ENCODE assay signal across 12 mouse cellular contexts in genomic region chr2:131538341-131538740, GRCm38 (mm10). TPM values are rescaled to one million over a fixed set of nuclear protein-coding genes. Genes with fewer than 3 reads are reported as not detected.
DNase-seq lines count a peak whose midpoint lies in the region; ATAC-seq lines count a peak whose summit lies in the region.
"Had no signal": no experiment of that assay in that cellular context is flagged by ENCODE, and none has a peak within 500 bp of the region (broad histone marks: within the 10 kb centered on the region; RNA-seq: fewer than 3 reads in every experiment).

No protein-coding gene starts in this region.

- H3K27ac ChIP-seq in midbrain, embryonic 11.5 days (ENCODE audit: low read depth, low read length): no peak overlapping the region
- H3K27ac ChIP-seq: embryonic facial prominence, embryonic 15.5 days had no signal

- no peaks in the 10 kb centered on the region for H3K27me3 ChIP-seq in midbrain, embryonic 11.5 days (ENCODE audit: control insufficient read depth, insufficient read depth, low read length)
- H3K27me3 ChIP-seq: embryonic facial prominence, embryonic 15.5 days; Patski had no signal

- 85% methylated on average over 7 of the region's 7 CpGs for WGBS in midbrain, embryonic 11.5 days

- no peak for ATAC-seq in midbrain, embryonic 11.5 days (ENCODE audit: low FRiP score)
- ATAC-seq: Patski had no signal

- H3K4me2 ChIP-seq in midbrain, embryonic 11.5 days: no peak overlapping the region
- H3K4me2 ChIP-seq: embryonic facial prominence, embryonic 15.5 days had no signal

- H3K36me3 ChIP-seq in midbrain, embryonic 11.5 days (ENCODE audit: control insufficient read depth, insufficient read depth, low read length): no peaks in the 10 kb centered on the region
- H3K36me3 ChIP-seq: embryonic facial prominence, embryonic 15.5 days had no signal

- peak; percentile 67 to 80 for DNase-seq in cerebellum, postnatal 14 days
- no peak for DNase-seq in cerebellum, adult 9-11 months
- peak; percentile 65 for DNase-seq in ovary, postnatal 36 days (ENCODE audit: low spot score)
- DNase-seq in ovary, postnatal 10 days (ENCODE audit: low spot score): no peak
- DNase-seq in heart, postnatal 4 days: peak; percentile 80
- no peak for DNase-seq in natural killer cell, adult 2 months (ENCODE audit: low spot score in 2 of 2)
- no peak for DNase-seq in midbrain, embryonic 11.5 days (ENCODE audit: low spot score, missing footprints)
- no peak for DNase-seq in cerebellum, postnatal 4 days (ENCODE audit: low spot score in 2 of 2)
- DNase-seq: gastrocnemius, postnatal 14 days; liver had no signal

- H3K4me3 ChIP-seq in midbrain, embryonic 11.5 days (ENCODE audit: low read depth, low read length): no peak overlapping the region
- H3K4me3 ChIP-seq: embryonic facial prominence, embryonic 15.5 days had no signal

- H3K9ac ChIP-seq in midbrain, embryonic 11.5 days (ENCODE audit: low read length): no peak overlapping the region
- H3K9ac ChIP-seq: embryonic facial prominence, embryonic 15.5 days had no signal

- H3K4me1 ChIP-seq in midbrain, embryonic 11.5 days (ENCODE audit: control insufficient read depth, insufficient read depth, low read length): no peaks in the 10 kb centered on the region
- H3K4me1 ChIP-seq: embryonic facial prominence, embryonic 15.5 days had no signal

- no peaks in the 10 kb centered on the region for H3K9me3 ChIP-seq in midbrain, embryonic 11.5 days (ENCODE audit: control insufficient read depth, low read length)
- H3K9me3 ChIP-seq: embryonic facial prominence, embryonic 15.5 days had no signal

RNA-seq across cellular contexts. Expression of gene Adra1d, which starts 23.7 kb away (rescaled TPM):
- total RNA-seq in heart, postnatal 4 days (2021): 1 to 10 TPM; 2.8 to 3.8 TPM
- polyA plus RNA-seq in midbrain, embryonic 11.5 days (2014; fragmentation: Nextera tagmentation; extraction: Ambion mirVana): 0.19 and 0.34 TPM in 2 replicates

RNA-seq across cellular contexts. Expression of gene Smox, which starts 47.0 kb away (rescaled TPM):
- total RNA-seq in heart, postnatal 4 days (2021): 10 to 100 TPM; 33.7 to 35.2 TPM
- polyA plus RNA-seq in midbrain, embryonic 11.5 days (2014; fragmentation: Nextera tagmentation; extraction: Ambion mirVana): 26.2 and 26.9 TPM in 2 replicates

Comparison
In these comparisons a context has a peak if more than half of its experiments do, and no peak if none do; other contexts are left out.
1. DNase-seq: peak in cerebellum, postnatal 14 days (2 of 2), ovary, postnatal 36 days (single experiment) and heart, postnatal 4 days (single experiment); none in cerebellum, adult 9-11 months (single experiment), ovary, postnatal 10 days (single experiment), natural killer cell, adult 2 months (0 of 2), midbrain, embryonic 11.5 days (single experiment) and cerebellum, postnatal 4 days (0 of 2).